Mouse (Mus musculus): ENCODE data around the gene Gm28047. TPM values are rescaled to one million over a fixed set of nuclear protein-coding genes. Genes with fewer than 3 reads are reported as not detected.

Gene Gm28047
- total and polyA plus RNA-seq, 2 experiments: not detected

- Histone ChIP-seq H3K79me2 (ENCODE audit: control insufficient read depth, insufficient read depth, low read length) (no peaks in the 10 kb centered on the region), H3K4me3 (ENCODE audit: insufficient read depth, low read depth, low read length) (no peak overlapping the region), H3K27ac (replicated peaks; ENCODE audit: insufficient read depth, low read depth, low read length) (no peak overlapping the region), H3K9ac (ENCODE audit: low read depth, low read length) (no peak overlapping the region), H3K4me1 (ENCODE audit: control insufficient read depth, insufficient read depth, low read length) (peaks cover 4% of the 10 kb centered on the region), H3K36me3 (ENCODE audit: control insufficient read depth, insufficient read depth, low read length) (no peaks in the 10 kb centered on the region), H3K27me3 (ENCODE audit: control insufficient read depth, insufficient read depth, low read length) (no peaks in the 10 kb centered on the region)
- TF ChIP-seq CTCF (IDR thresholded peaks at IDR 0.05; ENCODE audit: low read depth, low read length) (no peak), POLR2A (IDR thresholded peaks at IDR 0.05; ENCODE audit: extremely low read depth, insufficient read depth, low read length) (no peak)
- 83% methylated on average over 5 of the region's 5 CpGs for WGBS
- no peak for DNase-seq (ENCODE audit: extremely low read depth, low read depth, low spot score)
Measured at GRCm38 (mm10) chr15:102512010-102512409, 112.9 kb downstream of the Gm28047 start.

- 57% methylated on average over 6 of the region's 6 CpGs for WGBS
- DNase-seq (ENCODE audit: extremely low read depth, low read depth, low spot score): no peak
- Histone ChIP-seq H3K27ac (replicated peaks; ENCODE audit: insufficient read depth, low read depth, low read length) (no peak overlapping the region), H3K79me2 (ENCODE audit: control insufficient read depth, insufficient read depth, low read length) (no peaks in the 10 kb centered on the region), H3K9ac (ENCODE audit: low read depth, low read length) (no peak overlapping the region), H3K4me3 (ENCODE audit: insufficient read depth, low read depth, low read length) (no peak overlapping the region), H3K27me3 (ENCODE audit: control insufficient read depth, insufficient read depth, low read length) (no peaks in the 10 kb centered on the region), H3K36me3 (ENCODE audit: control insufficient read depth, insufficient read depth, low read length) (no peaks in the 10 kb centered on the region), H3K4me1 (ENCODE audit: control insufficient read depth, insufficient read depth, low read length) (peaks cover 4% of the 10 kb centered on the region)
- TF ChIP-seq CTCF (IDR thresholded peaks at IDR 0.05; ENCODE audit: low read depth, low read length): no peak
- TF ChIP-seq POLR2A (IDR thresholded peaks at IDR 0.05; ENCODE audit: extremely low read depth, insufficient read depth, low read length): no peak
Measured at GRCm38 (mm10) chr15:102511285-102511833, 113.5 kb downstream of the Gm28047 start.

GRCm38 (mm10) chr15:102510590-102511284 lies 114.1 kb downstream of the Gm28047 start:
- TF ChIP-seq POLR2A (IDR thresholded peaks at IDR 0.05; ENCODE audit: extremely low read depth, insufficient read depth, low read length): no peak
- no peak for TF ChIP-seq CTCF (IDR thresholded peaks at IDR 0.05; ENCODE audit: low read depth, low read length)
- 5% methylated on average over 34 of the region's 34 CpGs for WGBS
- H3K27ac ChIP-seq (replicated peaks; ENCODE audit: insufficient read depth, low read depth, low read length): no peak overlapping the region

DNA sequence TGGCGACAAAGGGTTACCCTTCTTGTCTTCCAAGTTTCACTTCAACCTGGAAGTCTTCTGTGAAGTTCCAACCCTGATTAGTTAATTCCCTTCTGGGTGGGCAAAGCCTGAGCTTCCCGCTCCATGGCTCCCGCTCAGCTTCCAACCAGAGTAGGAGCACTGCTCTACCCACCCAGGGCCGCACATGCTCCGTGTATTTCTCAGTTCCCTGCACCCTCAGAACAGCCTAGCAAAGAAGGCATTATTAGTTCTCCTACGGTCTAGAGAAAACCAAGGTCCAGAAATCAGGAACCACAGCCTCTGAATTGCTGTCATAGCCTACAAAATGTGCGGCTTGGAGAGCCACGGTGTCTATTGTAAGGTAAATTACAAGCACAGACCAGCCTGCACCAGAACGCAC lies 114.8 kb downstream of the Gm28047 start:
- Histone ChIP-seq H3K36me3 (ENCODE audit: control insufficient read depth, insufficient read depth, low read length) (no peaks in the 10 kb centered on the region), H3K27me3 (ENCODE audit: control insufficient read depth, insufficient read depth, low read length) (no peaks in the 10 kb centered on the region), H3K9ac (ENCODE audit: low read depth, low read length) (peak overlapping the region; percentile 78), H3K4me3 (ENCODE audit: insufficient read depth, low read depth, low read length) (peak overlapping the region; percentile 90), H3K4me1 (ENCODE audit: control insufficient read depth, insufficient read depth, low read length) (peaks cover 4% of the 10 kb centered on the region), H3K79me2 (ENCODE audit: control insufficient read depth, insufficient read depth, low read length) (no peaks in the 10 kb centered on the region), H3K27ac (replicated peaks; ENCODE audit: insufficient read depth, low read depth, low read length) (no peak overlapping the region)
- TF ChIP-seq POLR2A (IDR thresholded peaks at IDR 0.05; ENCODE audit: extremely low read depth, insufficient read depth, low read length) (no peak), CTCF (IDR thresholded peaks at IDR 0.05; ENCODE audit: low read depth, low read length) (no peak)
- 28% methylated on average over 9 of the region's 9 CpGs for WGBS
- DNase-seq (ENCODE audit: extremely low read depth, low read depth, low spot score): no peak

More at GRCm38 (mm10) chr15:102510590-102511284, 114.1 kb downstream of the Gm28047 start:
- Histone ChIP-seq H3K4me3 (ENCODE audit: insufficient read depth, low read depth, low read length) (peak overlapping the region; percentile 90), H3K36me3 (ENCODE audit: control insufficient read depth, insufficient read depth, low read length) (no peaks in the 10 kb centered on the region), H3K4me1 (ENCODE audit: control insufficient read depth, insufficient read depth, low read length) (peaks cover 4% of the 10 kb centered on the region), H3K27me3 (ENCODE audit: control insufficient read depth, insufficient read depth, low read length) (no peaks in the 10 kb centered on the region), H3K9ac (ENCODE audit: low read depth, low read length) (peak overlapping the region; percentile 78), H3K79me2 (ENCODE audit: control insufficient read depth, insufficient read depth, low read length) (no peaks in the 10 kb centered on the region)
- peak; percentile 52 for DNase-seq (ENCODE audit: extremely low read depth, low read depth, low spot score)

DNA sequence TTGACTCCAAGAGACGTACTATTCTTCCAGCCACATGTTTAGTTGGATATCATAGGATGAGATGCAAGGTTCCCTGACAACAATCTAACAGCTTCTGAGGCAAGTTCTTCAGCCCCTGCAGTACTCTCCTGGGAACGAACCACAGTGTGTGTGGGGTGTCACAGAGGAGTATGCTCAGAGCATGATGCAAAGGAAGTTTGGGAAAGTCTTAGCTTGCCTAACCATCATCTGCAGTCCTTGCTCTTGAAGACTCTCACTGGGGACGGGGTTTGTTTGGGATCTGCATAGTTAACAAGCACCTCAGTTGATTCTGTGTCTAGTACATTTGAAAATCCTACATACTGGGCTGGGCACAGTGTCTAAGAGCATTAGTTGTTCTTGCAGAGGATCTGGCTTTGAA lies 116.5 kb downstream of the Gm28047 start:
- no peak for TF ChIP-seq POLR2A (IDR thresholded peaks at IDR 0.05; ENCODE audit: extremely low read depth, insufficient read depth, low read length)
- TF ChIP-seq CTCF (IDR thresholded peaks at IDR 0.05; ENCODE audit: low read depth, low read length): no peak
- no peak overlapping the region for H3K27ac ChIP-seq (replicated peaks; ENCODE audit: insufficient read depth, low read depth, low read length)
- WGBS: 90% methylated on average over 3 of the region's 3 CpGs

GRCm38 (mm10) chr15:102507561-102507960 lies 117.3 kb downstream of the Gm28047 start:
- Histone ChIP-seq H3K4me3 (ENCODE audit: insufficient read depth, low read depth, low read length) (no peak overlapping the region), H3K36me3 (ENCODE audit: control insufficient read depth, insufficient read depth, low read length) (peaks cover 5% of the 10 kb centered on the region), H3K9ac (ENCODE audit: low read depth, low read length) (no peak overlapping the region), H3K79me2 (ENCODE audit: control insufficient read depth, insufficient read depth, low read length) (no peaks in the 10 kb centered on the region), H3K27ac (replicated peaks; ENCODE audit: insufficient read depth, low read depth, low read length) (no peak overlapping the region), H3K27me3 (ENCODE audit: control insufficient read depth, insufficient read depth, low read length) (no peaks in the 10 kb centered on the region), H3K4me1 (ENCODE audit: control insufficient read depth, insufficient read depth, low read length) (peaks cover 4% of the 10 kb centered on the region)
- no peak for TF ChIP-seq POLR2A (IDR thresholded peaks at IDR 0.05; ENCODE audit: extremely low read depth, insufficient read depth, low read length)
- no peak for TF ChIP-seq CTCF (IDR thresholded peaks at IDR 0.05; ENCODE audit: low read depth, low read length)
- no peak for DNase-seq (ENCODE audit: extremely low read depth, low read depth, low spot score)

More for the DNA sequence above, 116.5 kb downstream of the Gm28047 start:
- Histone ChIP-seq H3K36me3 (ENCODE audit: control insufficient read depth, insufficient read depth, low read length) (peaks cover under 1% of the 10 kb centered on the region; the same call in 1 of the 2 replicates), H3K79me2 (ENCODE audit: control insufficient read depth, insufficient read depth, low read length) (no peaks in the 10 kb centered on the region), H3K9ac (ENCODE audit: low read depth, low read length) (no peak overlapping the region), H3K27me3 (ENCODE audit: control insufficient read depth, insufficient read depth, low read length) (no peaks in the 10 kb centered on the region), H3K4me1 (ENCODE audit: control insufficient read depth, insufficient read depth, low read length) (peaks cover 4% of the 10 kb centered on the region), H3K4me3 (ENCODE audit: insufficient read depth, low read depth, low read length) (no peak overlapping the region)
- no peak for DNase-seq (ENCODE audit: extremely low read depth, low read depth, low spot score)

Measured in liver, adult 2 months (tissue).